25 mouse cellular contexts compared by ENCODE assay signal in the genomic region with DNA sequence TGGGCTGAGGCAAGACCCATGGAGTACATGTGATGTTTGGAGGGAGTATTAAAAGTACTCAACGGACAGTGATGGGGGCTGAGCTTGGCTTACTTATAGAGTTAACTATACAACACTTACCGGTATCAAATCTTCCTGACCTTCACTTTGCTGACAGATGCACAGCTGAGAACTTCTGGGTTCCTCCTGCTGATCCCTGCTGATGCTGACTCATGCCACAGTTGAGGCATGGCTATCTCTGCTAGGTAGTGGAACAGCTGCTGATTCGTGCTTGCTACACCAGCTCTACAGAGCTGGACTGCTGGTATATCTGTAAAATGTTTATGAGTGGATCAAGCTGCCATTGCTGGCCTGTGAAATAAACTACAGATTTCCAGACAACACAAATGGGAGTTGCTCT.
"Had no signal": no experiment of that assay in that cellular context is flagged by ENCODE, and none has a peak within 500 bp of the region (broad histone marks: within the 10 kb centered on the region; RNA-seq: fewer than 3 reads in every experiment).

No protein-coding gene starts in this region.

- H3K9me3 ChIP-seq: heart, embryonic 13.5 days; heart, embryonic 15.5 days; hindbrain, embryonic 10.5 days; hindbrain, embryonic 12.5 days; intestine, embryonic 15.5 days; limb, embryonic 10.5 days; limb, embryonic 12.5 days had no signal

- H3K4me1 ChIP-seq: heart, embryonic 13.5 days; heart, embryonic 15.5 days; hindbrain, embryonic 10.5 days; hindbrain, embryonic 12.5 days; intestine, embryonic 15.5 days; limb, embryonic 10.5 days; limb, embryonic 12.5 days had no signal

- DNase-seq: gastrocnemius, adult 2 months; gastrocnemius, postnatal 10 days; gastrocnemius, postnatal 25 days; heart, adult 2 months; heart, postnatal 4 days; kidney, adult 18-20 months; kidney, adult 8-10 months; kidney, postnatal 10 days; kidney, postnatal 25 days; kidney, postnatal 4 days; liver had no signal

- H3K27ac ChIP-seq: gastrocnemius, adult 2 months; heart, adult 2 months; heart, embryonic 13.5 days; heart, embryonic 15.5 days; hindbrain, embryonic 10.5 days; hindbrain, embryonic 12.5 days; hindbrain, embryonic 14.5 days; intestine, embryonic 15.5 days; layer of hippocampus, adult 2 months; left cerebral cortex, adult 2 months; limb, embryonic 10.5 days; limb, embryonic 12.5 days had no signal

- H3K4me3 ChIP-seq: gastrocnemius, adult 2 months; heart, adult 2 months; heart, embryonic 13.5 days; heart, embryonic 15.5 days; hindbrain, embryonic 10.5 days; hindbrain, embryonic 12.5 days; intestine, embryonic 15.5 days; layer of hippocampus, adult 2 months; left cerebral cortex, adult 2 months; limb, embryonic 10.5 days; limb, embryonic 12.5 days had no signal

- ATAC-seq: inflammation-experienced regulatory T-cells, adult 6 months; intestine, embryonic 15.5 days; intestine, postnatal 0 days had no signal

- H3K27me3 ChIP-seq: heart, embryonic 13.5 days; heart, embryonic 15.5 days; hindbrain, embryonic 12.5 days; intestine, embryonic 15.5 days; limb, embryonic 12.5 days had no signal

- H3K9ac ChIP-seq: heart, embryonic 13.5 days; heart, embryonic 15.5 days; hindbrain, embryonic 12.5 days; hindbrain, embryonic 14.5 days; intestine, embryonic 15.5 days; limb, embryonic 12.5 days had no signal

- H3K4me2 ChIP-seq: heart, embryonic 11.5 days; heart, embryonic 13.5 days; heart, embryonic 15.5 days; hindbrain, embryonic 12.5 days; hindbrain, embryonic 14.5 days; intestine, embryonic 15.5 days; limb, embryonic 12.5 days; liver, embryonic 11.5 days had no signal

- H3K36me3 ChIP-seq: heart, embryonic 13.5 days; heart, embryonic 15.5 days; hindbrain, embryonic 10.5 days; hindbrain, embryonic 12.5 days; intestine, embryonic 15.5 days; limb, embryonic 10.5 days; limb, embryonic 12.5 days had no signal
